Mouse (Mus musculus) testis, adult 2 months (tissue): ENCODE measurements at regions not wholly inside any gene's neighbourhood (a gene's known extent, or its start where the extent isn't known, plus 50 kb on each side); places are given as distances from the start of the nearest gene placed in this dataset.

Experiments used
- CTCF ChIP-seq: fragments of 200-500 bp; IDR thresholded peaks from 2 replicates; pipeline ENCODE4 v1.5.1; 2012; ENCODE audit warnings: low read depth, mild to moderate bottlenecking, inconsistent platforms, low read length, moderate library complexity; ENCODE audit not compliant: control insufficient read depth, insufficient read depth, insufficient replicate concordance
- POLR2A ChIP-seq: fragments of 200-500 bp; IDR thresholded peaks from 2 replicates; pipeline ENCODE4 v1.6.1; 2012; ENCODE audit warnings: low read depth, mild to moderate bottlenecking, inconsistent platforms, low read length, moderate library complexity; ENCODE audit not compliant: control insufficient read depth

DNA sequence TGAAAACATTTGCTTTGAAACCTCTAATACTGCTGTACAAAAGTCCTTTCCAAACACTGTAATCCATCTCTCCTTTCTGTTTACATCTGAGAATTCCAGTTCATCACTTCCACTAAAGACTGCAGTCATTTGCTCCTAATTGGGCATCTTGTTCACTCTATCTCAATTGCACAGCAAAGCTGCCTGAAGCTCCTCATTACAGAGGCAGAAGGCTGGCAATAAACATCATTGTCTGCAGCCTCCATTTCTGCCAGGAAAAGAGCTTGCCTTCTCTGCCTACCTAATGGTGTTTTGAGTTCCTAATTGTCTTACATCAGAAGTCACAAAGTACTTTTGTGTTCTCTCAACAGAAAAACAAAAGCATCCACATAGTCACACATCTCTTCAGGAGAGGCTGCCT is 207.7 kb downstream of the Kcnj2 start:
- TF ChIP-seq CTCF (no peak), POLR2A (no peak)
